Mouse (Mus musculus): ENCODE measurements around the gene Dolk. TPM values are rescaled to one million over a fixed set of nuclear protein-coding genes. Genes with fewer than 3 reads are reported as not detected.

Dolk gene
- polyA plus RNA-seq, 1 experiment from 2014 or later = 14.1 TPM

- Histone ChIP-seq H3K9ac (replicated peaks) (no peak within 1 kb of the TSS), H3K4me1 (ENCODE audit: insufficient read depth) (peaks cover 12% of the 10 kb centered on the region), H3K9me3 (ENCODE audit: low read length) (no peaks in the 10 kb centered on the region), H3K4me3 (ENCODE audit: low read depth, low read length) (no peak within 1 kb of the TSS), H3K4me2 (ENCODE audit: low read depth, low read length) (no peak within 1 kb of the TSS), H3K27me3 (ENCODE audit: insufficient read depth, low read length) (no peaks in the 10 kb centered on the region), H3K36me3 (replicated peaks; ENCODE audit: insufficient read depth, low read length) (no peaks in the 10 kb centered on the region), H3K27ac (ENCODE audit: low read depth) (no peak within 1 kb of the TSS)
- TF ChIP-seq EP300 (IDR thresholded peaks at IDR 0.05; ENCODE audit: low read depth) (no peak), CTCF (IDR thresholded peaks at IDR 0.05; ENCODE audit: low read depth) (no peak)
- DNase-seq = no peak
- no peak for ATAC-seq
- 87% methylated on average over 11 of the region's 11 CpGs for WGBS (ENCODE audit: insufficient replicate concordance)
These were observed 5.4 kb downstream of the Dolk start, which contains the start of gene Gm28038 for GRCm38 (mm10) chr2:30280743-30281142. TSS of gene Gm28038 (plus strand) at chr2:30281043.

GRCm38 (mm10) chr2:30270134-30270533 lies 16.0 kb downstream of the Dolk start:
- Histone ChIP-seq H3K27ac (ENCODE audit: low read depth) (peak overlapping the region; percentile 50; the same call in 1 of the 2 replicates), H3K36me3 (replicated peaks; ENCODE audit: insufficient read depth, low read length) (no peaks in the 10 kb centered on the region; the same call in none of the 2 replicates), H3K9ac (replicated peaks) (no peak overlapping the region), H3K4me1 (ENCODE audit: insufficient read depth) (peaks cover 37% of the 10 kb centered on the region), H3K4me2 (ENCODE audit: low read depth, low read length) (no peak overlapping the region), H3K9me3 (ENCODE audit: low read length) (no peaks in the 10 kb centered on the region), H3K4me3 (ENCODE audit: low read depth, low read length) (no peak overlapping the region), H3K27me3 (ENCODE audit: insufficient read depth, low read length) (no peaks in the 10 kb centered on the region)
- 23% methylated on average over 1 of the region's 1 CpGs for WGBS (ENCODE audit: insufficient replicate concordance)
- TF ChIP-seq EP300 (IDR thresholded peaks at IDR 0.05; ENCODE audit: low read depth) = peak; percentile 65
- TF ChIP-seq CTCF (IDR thresholded peaks at IDR 0.05; ENCODE audit: low read depth) = peak; percentile 93
- peak; percentile 51 for DNase-seq
- ATAC-seq = peak; percentile 75

GRCm38 (mm10) chr2:30269241-30269990 lies 16.7 kb downstream of the Dolk start:
- Histone ChIP-seq H3K9me3 (ENCODE audit: low read length) (no peaks in the 10 kb centered on the region), H3K4me1 (ENCODE audit: insufficient read depth) (peaks cover 44% of the 10 kb centered on the region), H3K27ac (ENCODE audit: low read depth) (peak overlapping the region; percentile 50; the same call in 1 of the 2 replicates), H3K36me3 (replicated peaks; ENCODE audit: insufficient read depth, low read length) (peaks cover 6% of the 10 kb centered on the region), H3K9ac (replicated peaks) (no peak overlapping the region), H3K27me3 (ENCODE audit: insufficient read depth, low read length) (no peaks in the 10 kb centered on the region), H3K4me2 (ENCODE audit: low read depth, low read length) (no peak overlapping the region), H3K4me3 (ENCODE audit: low read depth, low read length) (no peak overlapping the region)
- no peak for ATAC-seq
- no peak for DNase-seq
- 73% methylated on average over 17 of the region's 17 CpGs for WGBS (ENCODE audit: insufficient replicate concordance)
- TF ChIP-seq CTCF (IDR thresholded peaks at IDR 0.05; ENCODE audit: low read depth) (no peak), EP300 (IDR thresholded peaks at IDR 0.05; ENCODE audit: low read depth) (no peak)

DNA sequence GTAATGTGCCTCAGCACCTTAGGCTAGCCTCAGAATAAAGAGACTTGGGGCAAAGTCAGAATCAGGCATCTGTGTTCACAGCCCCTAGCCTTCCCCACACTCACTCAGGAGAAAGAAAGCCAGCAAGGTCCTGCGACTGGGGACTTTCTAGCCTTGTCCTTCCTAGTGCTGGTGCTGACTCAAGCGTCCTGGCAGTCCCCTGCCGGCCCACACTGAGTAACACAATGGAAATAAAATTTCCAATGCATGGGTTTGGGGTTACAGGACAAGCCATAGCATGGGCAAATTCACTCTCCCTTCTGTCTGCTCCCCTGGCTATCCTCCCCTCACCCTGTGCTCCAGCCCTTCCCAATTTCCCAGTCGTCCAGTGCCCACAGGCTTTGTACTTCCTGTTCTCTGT lies 17.8 kb downstream of the Dolk start:
- DNase-seq (no peak), ATAC-seq (no peak)
- H3K4me2 ChIP-seq (ENCODE audit: low read depth, low read length) = peak overlapping the region; percentile 22; the same call in 1 of the 2 replicates
- H3K36me3 ChIP-seq (replicated peaks; ENCODE audit: insufficient read depth, low read length) = peaks cover 16% of the 10 kb centered on the region
- no peaks in the 10 kb centered on the region for H3K27me3 ChIP-seq (ENCODE audit: insufficient read depth, low read length)
- H3K9me3 ChIP-seq (ENCODE audit: low read length) = no peaks in the 10 kb centered on the region
- no peak overlapping the region for H3K4me3 ChIP-seq (ENCODE audit: low read depth, low read length)
- peak overlapping the region; percentile 45; the same call in 1 of the 2 replicates for H3K27ac ChIP-seq (ENCODE audit: low read depth)
- H3K4me1 ChIP-seq (ENCODE audit: insufficient read depth) = peaks cover 44% of the 10 kb centered on the region
- H3K9ac ChIP-seq (replicated peaks) = no peak overlapping the region; the same call in 1 of the 2 replicates
- TF ChIP-seq EP300 (IDR thresholded peaks at IDR 0.05; ENCODE audit: low read depth) = no peak
- TF ChIP-seq CTCF (IDR thresholded peaks at IDR 0.05; ENCODE audit: low read depth) = 0 out of 2 replicates have a peak, but pooled peaks have one; percentile 9
- WGBS (ENCODE audit: insufficient replicate concordance) = 49% methylated on average over 4 of the region's 4 CpGs

DNA sequence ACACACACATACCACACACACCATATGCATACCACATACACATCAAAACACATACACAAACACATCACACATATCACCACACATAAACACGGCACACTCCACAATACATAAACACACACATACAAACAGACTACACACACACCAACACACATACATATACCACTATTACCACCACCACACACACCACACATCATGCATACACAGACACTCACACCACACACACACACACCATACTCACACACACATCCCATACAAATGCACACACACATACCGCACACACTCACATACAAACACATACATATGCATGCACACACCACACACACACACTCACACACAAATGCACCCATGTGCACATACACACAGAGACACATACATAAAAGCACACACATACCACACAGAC lies 18.7 kb downstream of the Dolk start:
- Histone ChIP-seq H3K9me3 (ENCODE audit: low read length) (no peaks in the 10 kb centered on the region), H3K4me3 (ENCODE audit: low read depth, low read length) (no peak overlapping the region), H3K36me3 (replicated peaks; ENCODE audit: insufficient read depth, low read length) (peaks cover 20% of the 10 kb centered on the region), H3K4me1 (ENCODE audit: insufficient read depth) (peaks cover 44% of the 10 kb centered on the region), H3K27me3 (ENCODE audit: insufficient read depth, low read length) (no peaks in the 10 kb centered on the region), H3K9ac (replicated peaks) (no peak overlapping the region; the same call in 1 of the 2 replicates), H3K27ac (ENCODE audit: low read depth) (peak overlapping the region; percentile 91), H3K4me2 (ENCODE audit: low read depth, low read length) (peak overlapping the region; percentile 69; the same call in 1 of the 2 replicates)
- 87% methylated on average over 2 of the region's 2 CpGs for WGBS (ENCODE audit: insufficient replicate concordance)
- TF ChIP-seq CTCF (IDR thresholded peaks at IDR 0.05; ENCODE audit: low read depth) = no peak
- DNase-seq (no peak), ATAC-seq (no peak)

DNA sequence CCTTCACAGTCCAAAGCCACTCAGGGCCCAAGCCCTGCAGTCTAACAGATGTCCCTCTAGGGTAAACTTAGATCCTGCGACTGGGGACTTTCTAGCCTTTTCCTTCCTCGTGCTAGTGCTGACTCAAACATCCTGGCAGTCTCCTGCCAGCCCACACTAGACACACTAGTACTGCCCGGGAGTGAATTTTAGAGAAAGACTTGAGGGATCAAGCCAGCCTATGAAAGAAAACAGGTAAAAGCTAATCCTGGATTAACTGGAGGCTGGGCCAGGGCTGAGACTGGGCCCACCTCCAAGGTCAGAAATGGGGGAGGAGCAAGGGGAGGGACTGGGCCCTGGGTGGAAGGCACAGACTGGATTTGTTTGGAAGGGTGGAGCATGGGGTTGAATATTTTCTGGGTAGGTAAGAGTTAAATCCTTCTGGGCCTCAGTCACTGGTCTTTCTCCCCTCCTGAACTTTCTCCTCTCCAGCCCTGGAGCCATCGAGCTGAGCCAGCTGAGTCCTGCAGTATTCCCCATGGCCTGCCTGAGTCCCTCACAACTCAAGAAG lies 19.7 kb downstream of the Dolk start:
- Histone ChIP-seq H3K4me2 (ENCODE audit: low read depth, low read length) (peak overlapping the region; percentile 69), H3K9ac (replicated peaks) (peak overlapping the region; percentile 55), H3K9me3 (ENCODE audit: low read length) (no peaks in the 10 kb centered on the region), H3K4me1 (ENCODE audit: insufficient read depth) (peaks cover 44% of the 10 kb centered on the region), H3K27ac (ENCODE audit: low read depth) (peak overlapping the region; percentile 91), H3K4me3 (ENCODE audit: low read depth, low read length) (peak overlapping the region; percentile 27), H3K36me3 (replicated peaks; ENCODE audit: insufficient read depth, low read length) (peaks cover 30% of the 10 kb centered on the region), H3K27me3 (ENCODE audit: insufficient read depth, low read length) (no peaks in the 10 kb centered on the region)
- TF ChIP-seq CTCF (IDR thresholded peaks at IDR 0.05; ENCODE audit: low read depth) (no peak), EP300 (IDR thresholded peaks at IDR 0.05; ENCODE audit: low read depth) (no peak)
- DNase-seq = peak; percentile 73
- 36% methylated on average over 4 of the region's 4 CpGs for WGBS (ENCODE audit: insufficient replicate concordance)
- ATAC-seq = peak; percentile 83
